Mouse (Mus musculus) ovary, postnatal 14 days (tissue): Measurements from ENCODE around the gene Srm.

ENCODE experiments used
- DNase-seq: peaks from one replicate; pipeline ENCODE4 v3.0.0; 2022; ENCODE audit warnings: low spot score

Srm gene

DNA sequence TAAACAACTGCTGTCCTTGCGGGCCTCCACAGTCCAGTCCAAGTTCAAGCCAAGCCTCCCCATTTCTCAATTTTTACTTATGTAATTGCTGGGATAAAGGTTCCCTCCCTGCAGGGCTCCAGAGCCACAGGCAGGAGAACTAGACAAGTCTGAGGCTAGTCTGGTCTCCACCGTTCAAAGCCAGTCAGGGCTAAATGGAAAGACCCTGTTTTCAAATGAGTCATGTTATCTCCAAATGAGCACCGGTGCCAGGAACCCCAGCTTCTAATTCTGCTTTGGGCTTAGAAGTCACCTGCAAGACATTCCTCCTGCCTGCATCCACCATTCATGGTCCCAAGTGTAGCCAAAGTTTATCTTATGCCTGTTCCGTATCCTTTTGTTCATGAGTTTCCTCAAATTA, 10.6 kb downstream of the Srm start:
- no peak for DNase-seq

DNA sequence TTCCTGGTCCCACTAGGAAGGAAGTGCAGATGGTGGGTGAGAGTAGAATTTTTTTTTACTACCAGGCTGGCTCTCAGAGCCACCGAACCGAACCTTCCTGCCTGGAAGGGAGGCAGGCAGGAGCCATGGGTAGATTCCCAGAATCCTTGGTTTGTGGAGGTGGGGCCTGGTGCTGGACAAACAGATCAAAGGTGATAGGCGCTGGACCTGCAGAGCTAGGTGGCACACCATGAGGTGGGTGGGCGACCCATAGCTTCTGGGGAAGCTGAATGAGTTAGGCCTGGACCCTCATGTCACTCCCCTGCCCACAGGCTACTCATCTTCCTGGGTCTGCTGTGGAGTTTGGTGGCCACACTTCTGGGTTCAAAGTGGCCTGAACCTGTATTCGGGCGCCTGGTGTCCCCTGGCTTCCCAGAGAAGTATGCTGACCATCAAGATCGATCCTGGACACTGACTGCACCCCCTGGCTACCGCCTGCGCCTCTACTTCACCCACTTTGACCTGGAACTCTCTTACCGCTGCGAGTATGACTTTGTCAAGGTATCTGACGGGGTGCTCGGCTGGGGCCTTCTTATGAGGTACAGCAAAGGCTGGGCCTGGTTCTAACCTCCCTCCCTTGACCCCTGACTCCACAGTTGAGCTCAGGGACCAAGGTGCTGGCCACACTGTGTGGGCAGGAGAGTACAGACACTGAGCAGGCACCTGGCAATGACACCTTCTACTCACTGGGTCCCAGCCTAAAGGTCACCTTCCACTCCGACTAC, 11.2 kb downstream of the Srm start, which contains the start of gene Masp2:
Masp2 (plus strand) TSS at position 198 of the 764 bp plus-strand sequence.
- no peak for DNase-seq

DNA sequence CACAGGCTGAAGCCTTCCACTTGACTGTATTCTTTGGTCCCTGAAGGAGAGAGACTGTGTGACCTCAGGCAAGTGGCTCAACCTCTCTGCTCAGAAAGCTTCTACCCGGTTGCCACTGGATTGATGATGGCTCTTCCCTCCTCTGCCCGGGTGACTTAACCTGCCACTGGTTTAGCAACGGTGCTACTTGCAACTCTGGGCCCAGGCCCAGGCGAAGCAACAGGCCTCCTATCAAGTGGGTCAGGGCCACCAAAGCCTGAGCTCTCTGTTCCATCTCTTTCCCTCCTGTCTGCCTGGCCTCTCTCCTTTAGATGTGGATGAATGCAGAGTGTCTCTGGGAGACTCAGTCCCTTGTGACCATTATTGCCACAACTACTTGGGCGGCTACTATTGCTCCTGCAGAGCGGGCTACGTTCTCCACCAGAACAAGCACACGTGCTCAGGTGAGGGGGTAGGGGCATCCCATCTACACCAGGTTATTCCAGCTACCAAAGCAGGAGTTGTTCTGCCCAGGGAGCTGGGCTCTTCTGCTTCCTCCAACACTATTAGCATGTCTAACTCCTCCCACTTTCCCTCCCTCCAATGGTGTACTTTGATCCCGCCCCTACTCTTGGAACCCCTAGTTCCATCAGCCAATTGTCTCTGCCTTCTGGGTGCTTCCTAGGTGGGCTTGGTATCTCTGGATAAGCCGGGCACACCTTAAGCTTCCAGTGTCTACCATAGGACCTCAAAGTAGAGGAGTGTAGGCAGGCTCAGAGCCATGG, 12.3 kb downstream of the Srm start:
- DNase-seq: no peak

DNA sequence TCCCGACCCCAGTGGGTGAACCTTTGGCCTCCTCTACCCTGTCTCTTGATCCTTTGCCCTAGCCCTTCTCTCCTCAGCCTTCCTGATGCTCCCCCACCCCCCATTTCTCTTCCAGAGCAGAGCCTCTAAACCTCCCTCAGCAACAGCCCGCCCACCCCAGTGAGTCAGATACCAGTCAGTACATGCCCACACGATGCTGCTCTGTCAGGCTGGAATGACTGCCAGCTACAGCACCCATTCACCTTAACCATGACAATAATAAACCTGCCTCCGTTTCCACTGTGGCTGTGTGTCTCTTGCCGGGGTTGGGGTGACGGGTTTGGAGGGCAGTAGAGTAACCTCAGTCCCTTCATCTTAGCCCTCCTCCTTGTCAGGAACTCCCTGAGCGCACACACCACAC, 12.8 kb downstream of the Srm start:
- no peak for DNase-seq

DNA sequence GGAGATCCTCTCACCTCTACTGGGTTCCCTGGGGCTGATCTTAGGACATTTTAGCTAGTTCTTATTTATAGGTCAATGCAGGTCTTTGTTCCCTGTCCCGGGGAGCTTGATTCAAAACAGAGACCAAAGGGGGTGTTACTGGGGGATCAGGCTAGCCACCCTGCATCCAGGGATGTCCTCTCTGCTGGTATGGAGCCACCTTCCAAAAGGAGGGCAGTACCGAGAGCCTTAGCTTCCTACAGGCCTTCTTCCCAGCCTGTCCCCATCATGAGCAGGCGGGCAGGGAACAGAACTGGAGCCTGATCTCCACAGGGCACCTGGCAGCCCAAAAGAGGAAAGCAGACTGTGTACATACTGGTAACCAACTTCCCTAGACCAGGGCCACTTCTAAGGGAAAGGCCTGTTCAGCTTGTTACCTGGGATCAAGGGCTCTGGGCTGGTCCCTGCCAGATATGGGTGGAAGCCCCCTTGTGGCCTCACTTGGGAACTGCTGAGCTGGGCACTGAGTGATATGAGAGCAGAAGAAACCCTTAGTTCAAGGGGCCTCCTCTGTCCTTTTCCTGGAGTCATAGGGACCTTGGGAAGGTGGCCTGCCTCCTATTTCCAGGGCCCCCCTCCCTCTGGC, 13.3 kb downstream of the Srm start:
- peak; percentile 48 for DNase-seq

DNA sequence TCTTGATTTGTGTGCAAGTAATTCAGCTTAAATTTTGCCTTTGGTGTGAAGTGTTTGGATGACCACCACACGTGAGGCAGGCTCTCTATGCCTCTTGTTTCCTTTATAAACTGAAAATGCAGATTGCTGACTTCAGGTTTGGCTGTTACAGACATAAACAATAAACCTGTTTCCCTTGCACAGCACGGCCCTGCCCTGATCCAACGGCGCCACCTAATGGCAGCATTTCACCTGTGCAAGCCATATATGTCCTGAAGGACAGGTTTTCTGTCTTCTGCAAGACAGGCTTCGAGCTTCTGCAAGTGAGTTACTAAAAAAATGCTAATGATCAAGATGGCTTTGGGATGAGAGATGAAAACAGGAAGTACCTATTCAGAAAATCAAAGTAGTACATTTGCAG, 16.5 kb downstream of the Srm start:
- peak; percentile 69 for DNase-seq

DNA sequence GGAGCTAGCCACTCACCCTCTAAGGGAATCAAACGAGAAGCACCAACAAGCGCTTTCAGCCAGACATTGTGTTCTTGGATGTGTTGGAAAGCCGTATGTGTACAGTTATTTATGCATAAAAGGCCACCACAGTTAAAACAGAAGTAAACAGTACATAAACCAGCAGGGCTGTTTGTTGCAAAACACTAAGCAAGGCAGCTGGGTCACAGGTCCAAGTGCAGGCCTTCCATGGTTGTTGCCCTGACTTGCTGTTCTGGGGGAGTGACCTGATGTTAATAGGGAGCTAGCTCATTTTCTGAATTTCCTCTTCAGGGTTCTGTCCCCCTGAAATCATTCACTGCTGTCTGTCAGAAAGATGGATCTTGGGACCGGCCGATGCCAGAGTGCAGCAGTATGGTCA, 18.5 kb downstream of the Srm start:
- no peak for DNase-seq

DNA sequence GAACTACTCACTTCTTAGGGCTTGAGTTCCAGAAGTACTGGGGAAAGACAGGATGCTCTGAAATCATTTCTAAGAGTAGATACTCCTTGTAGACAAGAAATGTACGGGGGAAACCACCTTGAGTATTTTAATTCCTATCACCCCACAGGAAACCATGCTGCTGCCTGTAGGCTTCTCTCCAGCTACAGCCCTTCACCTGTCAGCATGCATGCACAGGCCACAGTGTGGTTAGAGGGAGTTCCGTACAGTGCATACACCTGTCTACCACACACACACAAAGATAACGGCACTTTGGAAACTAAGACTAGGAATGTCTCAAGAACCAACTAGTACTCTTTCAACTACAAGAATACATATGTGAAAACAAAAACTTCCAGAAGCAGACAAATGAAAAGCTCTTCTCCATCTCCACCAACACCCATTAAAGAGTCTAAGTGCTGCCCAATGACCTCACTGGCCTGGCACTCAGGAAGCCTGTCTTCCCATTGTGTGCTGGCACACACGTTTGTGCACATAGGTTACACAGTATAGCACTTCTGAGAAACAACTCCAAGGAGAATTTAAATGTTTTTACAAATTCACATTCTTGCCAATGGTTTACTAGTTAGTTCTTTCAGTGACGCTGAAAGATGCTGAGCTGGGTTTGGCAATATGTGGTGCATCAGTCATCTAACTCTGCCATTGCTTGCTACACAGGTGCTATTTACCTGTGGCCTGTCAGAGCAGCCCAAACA, 19.5 kb downstream of the Srm start:
- no peak for DNase-seq

DNA sequence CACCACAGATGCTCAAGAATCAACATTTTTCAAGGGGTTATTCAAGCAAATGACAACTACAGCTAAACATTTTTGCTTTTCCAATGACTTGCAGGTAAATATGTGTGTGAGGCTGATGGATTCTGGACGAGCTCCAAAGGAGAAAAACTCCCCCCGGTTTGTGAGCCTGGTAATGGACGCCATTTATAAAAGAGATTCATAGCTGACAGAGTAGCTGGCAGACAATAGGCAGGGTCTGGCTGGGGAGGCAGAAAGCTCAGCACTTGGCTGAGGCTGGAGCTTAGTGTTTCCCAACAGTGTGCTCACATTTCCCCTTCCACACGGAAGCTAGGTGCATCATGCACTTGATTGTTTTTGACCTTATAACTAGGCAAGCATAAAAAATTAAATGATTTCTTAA, 21.3 kb downstream of the Srm start:
- no peak for DNase-seq

DNA sequence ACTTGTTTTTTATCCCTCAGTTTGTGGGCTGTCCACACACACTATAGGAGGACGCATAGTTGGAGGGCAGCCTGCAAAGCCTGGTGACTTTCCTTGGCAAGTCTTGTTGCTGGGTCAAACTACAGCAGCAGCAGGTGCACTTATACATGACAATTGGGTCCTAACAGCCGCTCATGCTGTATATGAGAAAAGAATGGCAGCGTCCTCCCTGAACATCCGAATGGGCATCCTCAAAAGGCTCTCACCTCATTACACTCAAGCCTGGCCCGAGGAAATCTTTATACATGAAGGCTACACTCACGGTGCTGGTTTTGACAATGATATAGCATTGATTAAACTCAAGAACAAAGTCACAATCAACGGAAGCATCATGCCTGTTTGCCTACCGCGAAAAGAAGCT, 22.4 kb downstream of the Srm start:
- no peak for DNase-seq

DNA sequence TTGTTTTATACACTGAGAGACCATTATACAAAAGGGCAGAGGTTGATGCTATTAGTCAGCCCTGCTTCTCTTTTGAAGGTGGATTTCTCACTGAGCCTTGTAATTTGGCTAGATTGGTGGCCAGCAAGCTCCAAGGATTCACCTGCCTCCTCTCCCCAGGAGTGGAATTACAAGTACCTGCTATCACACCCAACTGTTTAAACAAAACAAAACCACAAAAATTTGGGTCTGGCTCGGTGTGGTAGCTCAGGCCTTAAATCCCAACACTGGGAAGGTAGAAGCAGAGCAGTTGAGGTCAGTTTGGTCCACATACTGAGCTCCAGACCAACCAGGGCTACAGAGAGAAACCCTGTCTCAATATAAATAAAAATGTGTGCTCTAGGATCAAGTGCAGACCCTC, 28.5 kb downstream of the Srm start:
- no peak for DNase-seq

DNA sequence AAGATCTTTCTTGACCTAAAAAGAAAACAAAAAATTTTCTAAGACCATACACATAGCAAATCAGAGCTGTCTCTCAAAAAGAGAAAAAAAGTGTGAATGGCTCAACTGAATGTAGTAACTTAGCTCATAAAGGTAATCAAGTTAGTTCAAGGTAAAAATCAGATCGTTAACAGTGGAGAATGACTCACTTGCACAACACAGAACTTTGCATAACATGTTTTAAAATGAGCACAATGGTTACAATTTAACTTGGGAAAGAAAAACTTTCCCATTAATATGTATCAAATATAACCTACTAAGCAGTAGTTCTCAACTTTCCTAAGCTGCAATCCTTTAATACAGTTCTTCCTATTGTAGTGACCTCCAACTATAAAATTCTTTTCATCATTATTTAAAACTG, 29.4 kb downstream of the Srm start:
- no peak for DNase-seq

DNA sequence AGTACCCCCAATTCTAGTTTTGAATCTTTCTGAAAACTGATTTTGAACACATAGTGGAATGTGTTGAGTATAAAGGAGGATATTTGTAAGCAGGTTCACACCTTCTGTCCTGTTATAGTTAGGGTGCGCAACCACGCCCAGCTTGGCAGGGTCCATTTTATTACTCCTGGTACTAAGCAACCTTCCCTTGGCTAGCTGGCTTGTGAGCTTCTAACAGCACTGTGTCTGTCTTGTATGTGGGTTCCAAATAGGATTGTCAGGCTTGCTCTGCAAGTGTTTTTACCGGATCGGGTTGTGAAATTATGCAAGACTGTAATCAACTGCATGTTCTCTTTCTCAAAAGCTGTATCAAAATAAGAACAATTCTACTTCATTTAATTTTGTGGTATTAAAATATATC, 31.2 kb downstream of the Srm start:
- DNase-seq: no peak

DNA sequence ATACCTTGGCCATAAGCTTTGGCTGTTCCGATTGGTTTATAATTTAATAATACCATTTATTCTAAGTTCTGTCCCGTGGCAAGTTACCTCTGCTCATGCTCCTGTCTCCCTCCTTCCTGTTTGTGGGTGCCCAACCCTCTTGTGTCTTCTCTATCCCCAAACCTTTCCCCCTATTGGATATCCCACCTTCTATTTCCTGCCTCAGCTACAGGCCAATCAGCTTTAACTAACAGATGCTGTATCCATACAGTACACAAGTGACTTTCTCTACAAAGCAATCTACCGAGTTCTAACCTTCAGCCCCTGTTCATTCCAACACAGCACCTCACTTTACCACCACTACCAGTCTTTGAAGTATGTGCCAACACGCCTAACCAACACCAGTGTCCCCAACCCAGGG, 32.3 kb downstream of the Srm start:
- DNase-seq: no peak

DNA sequence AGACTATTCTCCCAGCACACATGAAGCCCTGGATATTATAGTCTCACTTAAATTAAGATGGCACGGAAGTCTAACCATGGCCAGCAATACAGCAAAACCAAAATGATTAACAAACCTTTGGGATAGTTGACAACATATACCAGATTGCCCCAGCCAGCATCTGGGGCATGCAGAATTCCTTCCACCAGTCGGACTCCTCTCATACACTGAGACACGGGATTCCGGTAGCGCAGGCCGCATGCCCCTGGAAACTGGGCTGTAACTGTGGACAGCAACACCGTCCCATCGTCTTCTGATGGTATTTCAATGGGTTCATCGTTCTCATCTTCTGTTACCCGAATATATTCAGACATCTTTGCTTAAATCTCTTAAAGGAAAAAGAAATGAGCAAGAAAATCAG, 33.7 kb downstream of the Srm start:
- DNase-seq: no peak

DNA sequence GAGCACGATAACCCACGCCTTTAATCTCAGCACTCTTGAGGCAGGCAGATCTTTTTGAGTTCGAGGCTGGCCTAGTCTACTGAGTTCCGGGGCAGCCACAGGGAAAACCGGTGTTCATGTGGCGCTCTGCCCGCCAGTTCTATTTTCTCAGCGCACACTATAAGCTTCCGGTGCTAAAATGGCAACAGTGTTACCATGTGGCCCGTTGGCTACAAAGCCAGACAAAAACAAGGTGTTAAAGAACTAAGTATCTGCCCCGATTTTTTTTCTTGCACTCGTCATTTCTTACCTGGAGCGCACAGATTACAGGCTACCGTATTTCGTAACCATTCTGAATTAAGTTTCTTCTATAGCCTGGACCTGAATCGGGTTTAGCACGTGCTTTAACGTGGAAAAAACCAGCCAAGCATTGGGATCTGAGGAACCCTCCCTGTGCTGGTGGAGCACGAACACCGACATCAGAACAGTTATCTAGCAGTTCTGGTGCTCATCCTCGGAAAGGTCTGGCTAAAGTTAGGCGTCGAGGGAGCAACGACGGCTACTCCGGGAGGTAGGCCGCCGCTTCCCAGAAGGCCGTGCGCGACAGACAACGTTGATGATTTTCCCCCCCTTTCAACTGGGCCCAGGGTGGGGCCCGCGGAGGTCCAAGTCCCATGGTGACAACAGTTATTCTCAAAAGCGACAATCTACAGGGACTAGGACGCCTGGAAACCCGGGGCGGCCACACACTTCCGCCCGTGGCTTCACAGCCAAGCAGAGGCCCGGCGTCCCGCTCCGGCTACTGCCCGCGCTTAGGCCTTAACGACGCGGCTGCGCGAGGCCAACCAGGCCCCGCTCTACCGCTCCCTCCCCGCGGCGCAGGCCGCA, 34.7 kb downstream of the Srm start:
- peak; percentile 27 for DNase-seq

DNA sequence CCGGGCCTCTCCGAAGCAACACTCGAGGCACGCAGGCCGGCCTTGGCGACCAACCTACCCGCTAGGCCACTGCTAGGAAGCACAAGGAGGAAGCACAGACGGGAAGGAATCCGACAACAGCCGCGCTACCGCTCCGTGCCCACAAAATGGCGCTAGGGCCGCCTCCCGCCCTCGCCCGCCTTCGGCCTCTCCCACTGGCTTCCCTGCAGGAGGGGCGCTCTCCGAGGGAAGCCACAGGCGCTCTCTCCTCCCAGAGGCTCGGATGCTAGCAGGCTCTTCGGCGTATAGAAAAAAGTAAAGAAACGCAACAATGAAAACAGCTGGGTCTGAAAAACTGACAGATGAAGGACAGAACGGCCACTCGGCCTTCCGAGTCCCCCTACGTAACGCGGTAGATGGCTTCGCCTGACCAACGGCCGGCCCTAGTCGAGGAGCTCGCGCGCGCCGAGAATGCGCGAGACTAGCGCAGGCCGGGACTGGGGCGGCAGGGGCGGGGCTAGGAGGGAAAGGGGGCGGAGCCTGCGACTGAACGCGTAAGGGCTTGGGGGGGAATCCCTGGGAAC, 35.4 kb downstream of the Srm start, which contains the start of gene Tardbp:
Tardbp (minus strand) TSS at position 397 of the 563 bp plus-strand sequence.
- peak; percentile 96 for DNase-seq

DNA sequence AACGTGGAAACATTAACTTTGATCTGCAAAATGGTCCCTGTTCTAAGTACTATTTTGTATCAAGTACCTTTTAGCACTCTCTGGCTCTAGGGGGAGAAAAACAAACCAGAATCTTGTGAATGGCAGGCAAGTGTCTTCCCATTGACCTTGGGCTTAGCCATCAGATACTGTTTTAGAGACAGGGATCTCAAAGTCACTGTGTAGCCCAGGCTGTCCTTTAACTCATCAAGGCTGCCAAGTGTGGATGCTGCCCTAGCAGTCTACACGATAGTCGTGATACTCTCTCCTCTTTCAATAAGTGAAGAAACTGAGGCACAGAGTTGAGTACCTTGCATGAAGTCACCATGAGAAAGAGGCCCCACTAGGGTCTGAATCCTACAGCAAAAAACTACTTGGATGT, 35.9 kb downstream of the Srm start:
- no peak for DNase-seq

DNA sequence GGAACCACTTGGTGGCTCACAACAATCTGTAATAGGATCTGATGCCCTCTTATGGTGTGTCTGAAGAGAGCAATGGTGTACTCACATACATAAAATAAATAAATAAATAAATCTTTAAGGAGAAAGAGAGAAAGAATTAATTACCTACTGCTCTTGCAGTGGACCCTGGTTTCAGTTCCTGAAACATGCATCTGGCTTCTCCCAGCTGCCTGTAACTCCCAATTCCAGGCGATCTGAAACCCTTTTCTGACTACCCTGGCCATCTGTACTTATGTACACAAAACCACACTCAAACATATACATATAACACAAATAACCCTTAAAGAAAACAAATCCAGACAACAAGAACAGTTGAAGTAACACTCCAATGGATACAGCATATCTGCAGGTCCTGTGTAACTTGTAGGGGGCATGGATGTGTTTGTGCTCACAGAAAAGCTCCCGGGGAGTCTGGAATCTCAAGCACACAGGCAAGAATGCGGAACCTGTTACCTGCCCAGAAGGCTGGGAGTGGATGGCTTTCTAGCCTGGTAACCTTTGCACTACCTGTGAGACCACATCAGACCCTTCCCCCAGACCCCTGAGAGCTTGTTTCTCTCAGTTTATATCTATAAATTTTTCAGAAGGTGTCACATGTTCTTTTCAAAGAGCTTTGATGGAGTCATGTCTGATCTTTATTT, 40.9 kb downstream of the Srm start:
- no peak for DNase-seq

DNA sequence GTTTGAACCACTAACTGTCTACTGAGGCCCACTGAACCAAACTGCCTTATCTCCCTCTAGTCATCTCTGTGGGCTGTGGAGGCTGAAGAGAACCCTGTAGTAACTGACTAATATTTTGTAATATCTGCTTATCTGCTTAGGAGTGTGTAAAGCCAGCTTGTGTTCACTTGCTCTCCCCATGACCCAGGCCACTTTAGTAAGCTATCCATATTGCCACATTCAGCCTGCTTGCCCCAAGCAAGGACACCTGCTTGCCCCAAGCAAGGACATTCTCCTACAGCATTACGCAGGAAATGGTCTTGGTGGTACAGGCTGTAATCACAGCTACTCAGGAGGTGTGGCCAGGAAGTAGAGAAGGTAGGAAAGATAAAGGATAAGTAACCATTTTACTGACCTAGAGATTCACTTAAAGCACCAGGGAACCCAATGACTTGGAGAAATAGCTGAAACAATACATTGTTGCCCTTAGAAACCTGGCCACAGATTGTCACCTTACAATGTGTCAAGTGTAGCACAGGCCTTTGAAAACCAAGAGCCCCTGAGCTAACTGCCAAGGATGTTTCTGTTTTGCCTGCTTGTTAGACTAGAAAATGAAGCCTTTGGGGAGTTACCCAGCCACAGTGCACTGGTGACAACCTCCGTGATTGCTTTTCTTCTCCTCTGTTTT, 42.2 kb downstream of the Srm start:
- no peak for DNase-seq
